Mouse (Mus musculus) E14TG2a.4 (cell line): ENCODE results near the gene Hdac5.

Experiments
- H3K27me3 ChIP-seq: 2 replicates; pipeline ENCODE4 v1.6.1; 2014; ENCODE audit warnings: low read length, control low read depth; ENCODE audit not compliant: insufficient read depth
- H3K36me3 ChIP-seq: 2 replicates; pipeline ENCODE4 v1.6.1; 2014; ENCODE audit warnings: low read length, control low read depth; ENCODE audit not compliant: insufficient read depth
- H3K4me1 ChIP-seq: replicated peaks from 2 replicates; pipeline ENCODE4 v1.6.1; 2014; ENCODE audit warnings: low read depth, low read length, control low read depth
- H3K4me3 ChIP-seq: replicated peaks from 2 replicates; pipeline ENCODE4 v1.5.1; 2014; ENCODE audit warnings: mild to moderate bottlenecking, low read length
- H3K9me3 ChIP-seq: 2 replicates; pipeline ENCODE4 v1.6.1; 2014; ENCODE audit warnings: low read length, control low read depth
- CTCF ChIP-seq: conservative IDR thresholded peaks from 2 replicates; pipeline ENCODE4 v1.5.1; 2014; ENCODE audit warnings: low read length
- NANOG ChIP-seq: IDR thresholded peaks from 2 replicates; pipeline ENCODE4 v1.6.1; 2014; ENCODE audit warnings: borderline replicate concordance, low read length, mixed read lengths
- POU5F1 ChIP-seq: IDR thresholded peaks from 2 replicates; pipeline ENCODE4 v1.6.1; 2014; ENCODE audit warnings: low read length, borderline replicate concordance

Hdac5 gene

GRCm38 (mm10) chr11:102216056-102216885 lies 13.7 kb downstream of the Hdac5 start:
- Histone ChIP-seq H3K27me3 (0 out of 2 replicates have a peak, but pooled peaks cover 2% of the 10 kb centered on the region), H3K4me3 (no peak overlapping the region), H3K4me1 (peaks cover 90% of the 10 kb centered on the region), H3K9me3 (no peaks in the 10 kb centered on the region), H3K36me3 (peaks cover 41% of the 10 kb centered on the region)
- TF ChIP-seq POU5F1 (no peak), CTCF (no peak), NANOG (no peak)

GRCm38 (mm10) chr11:102215511-102215910 lies 14.5 kb downstream of the Hdac5 start:
- Histone ChIP-seq H3K4me1 (peaks cover 86% of the 10 kb centered on the region), H3K36me3 (peaks cover 36% of the 10 kb centered on the region), H3K9me3 (no peaks in the 10 kb centered on the region), H3K27me3 (0 out of 2 replicates have a peak, but pooled peaks cover 2% of the 10 kb centered on the region), H3K4me3 (no peak overlapping the region)
- TF ChIP-seq POU5F1 (no peak), NANOG (no peak), CTCF (no peak)

- 0 out of 2 replicates have a peak, but pooled peaks cover 2% of the 10 kb centered on the region for H3K27me3 ChIP-seq
- H3K4me1 ChIP-seq, result peaks cover 83% of the 10 kb centered on the region
- no peak overlapping the region for H3K4me3 ChIP-seq
- no peaks in the 10 kb centered on the region for H3K9me3 ChIP-seq
- no peak for TF ChIP-seq CTCF
- no peak for TF ChIP-seq POU5F1
- peaks cover 27% of the 10 kb centered on the region for H3K36me3 ChIP-seq
These were observed 15.4 kb downstream of the Hdac5 start for GRCm38 (mm10) chr11:102214430-102215156.

- Histone ChIP-seq H3K9me3 (no peaks in the 10 kb centered on the region), H3K4me3 (no peak overlapping the region), H3K36me3 (peaks cover 18% of the 10 kb centered on the region; the same call in 1 of the 2 replicates), H3K4me1 (peaks cover 80% of the 10 kb centered on the region), H3K27me3 (peaks cover 7% of the 10 kb centered on the region)
- TF ChIP-seq NANOG (no peak), CTCF (no peak), POU5F1 (no peak)
These were observed 18.0 kb downstream of the Hdac5 start for GRCm38 (mm10) chr11:102211936-102212341.

GRCm38 (mm10) chr11:102211011-102211410 lies 19.0 kb downstream of the Hdac5 start:
- peaks cover 15% of the 10 kb centered on the region for H3K27me3 ChIP-seq
- no peak for TF ChIP-seq NANOG
- no peak for TF ChIP-seq CTCF
- no peak for TF ChIP-seq POU5F1
- peaks cover 75% of the 10 kb centered on the region for H3K4me1 ChIP-seq
- H3K36me3 ChIP-seq, result peaks cover 21% of the 10 kb centered on the region; the same call in 1 of the 2 replicates
- H3K9me3 ChIP-seq, result no peaks in the 10 kb centered on the region
- H3K4me3 ChIP-seq, result no peak overlapping the region

GRCm38 (mm10) chr11:102210185-102210584 lies 19.8 kb downstream of the Hdac5 start:
- Histone ChIP-seq H3K9me3 (no peaks in the 10 kb centered on the region), H3K36me3 (peaks cover 28% of the 10 kb centered on the region), H3K4me1 (peaks cover 74% of the 10 kb centered on the region), H3K4me3 (no peak overlapping the region), H3K27me3 (peaks cover 16% of the 10 kb centered on the region)
- TF ChIP-seq NANOG, result no peak
- no peak for TF ChIP-seq CTCF
- no peak for TF ChIP-seq POU5F1

- peaks cover 69% of the 10 kb centered on the region for H3K4me1 ChIP-seq
- TF ChIP-seq CTCF, result peak; percentile 69
- TF ChIP-seq NANOG, result no peak
- no peak overlapping the region for H3K4me3 ChIP-seq
- H3K9me3 ChIP-seq, result no peaks in the 10 kb centered on the region
- H3K36me3 ChIP-seq, result peaks cover 32% of the 10 kb centered on the region
- H3K27me3 ChIP-seq, result peaks cover 16% of the 10 kb centered on the region
These were observed 20.2 kb downstream of the Hdac5 start for GRCm38 (mm10) chr11:102209742-102210141.

GRCm38 (mm10) chr11:102208846-102209245 lies 21.1 kb downstream of the Hdac5 start:
- no peak for TF ChIP-seq POU5F1
- no peak for TF ChIP-seq NANOG
- no peak for TF ChIP-seq CTCF
- Histone ChIP-seq H3K36me3 (peaks cover 40% of the 10 kb centered on the region), H3K27me3 (peaks cover 16% of the 10 kb centered on the region), H3K4me1 (peaks cover 60% of the 10 kb centered on the region), H3K9me3 (no peaks in the 10 kb centered on the region), H3K4me3 (no peak overlapping the region)
